Mouse (Mus musculus): ENCODE measurements around the gene Gm33543. TPM values are rescaled to one million over a fixed set of nuclear protein-coding genes. Genes with fewer than 3 reads are reported as not detected.

Gm33543 gene
- polyA plus RNA-seq (2015; fragmentation: Nextera tagmentation; extraction: Ambion mirVana) = not detected in 2 replicates

DNA sequence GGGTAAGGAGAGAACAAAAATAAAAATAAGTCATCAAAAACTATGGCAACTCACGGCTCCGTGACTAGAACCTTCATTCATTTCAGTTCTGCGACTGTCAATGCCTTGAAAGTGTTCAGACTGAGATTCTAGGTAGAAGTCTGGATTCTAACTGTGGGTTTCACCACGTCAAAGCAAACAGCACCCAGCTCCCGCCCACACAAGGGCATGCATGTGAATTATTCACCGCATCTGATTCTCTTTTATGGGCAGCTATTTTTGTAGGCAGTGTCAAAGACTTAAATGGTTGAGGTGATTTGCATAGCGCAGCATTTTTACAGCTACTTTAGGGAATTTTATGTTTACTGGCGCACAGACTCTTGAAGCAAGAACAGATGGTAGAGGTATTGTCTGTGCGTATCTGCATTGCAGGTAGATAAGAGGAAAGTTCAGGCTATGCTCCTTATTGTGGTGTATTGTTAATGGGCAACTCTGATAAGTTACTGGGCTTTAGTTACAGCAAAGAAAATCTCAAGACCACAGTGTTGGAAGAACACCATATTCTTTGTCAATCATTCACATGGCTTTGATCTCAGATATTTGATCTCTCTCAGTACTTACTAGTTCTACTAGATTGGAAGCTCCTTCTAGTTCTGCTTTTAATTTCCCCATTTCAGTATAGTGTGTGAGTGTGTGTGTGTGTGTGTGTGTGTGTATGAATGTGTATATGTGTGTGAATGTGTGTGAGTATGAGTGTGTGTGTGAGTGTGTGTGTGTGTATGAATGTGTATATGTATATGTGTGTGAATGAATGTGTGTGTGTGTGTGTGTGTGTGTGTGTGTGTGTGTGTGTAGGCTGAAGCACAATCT is at the start of gene Gm33543:
Gm33543 (minus strand) TSS at position 142 of the 849 bp plus-strand sequence.
- no peak for TF ChIP-seq CTCF (IDR thresholded peaks at IDR 0.05; ENCODE audit: low read depth)
- Histone ChIP-seq H3K4me2 (replicated peaks; ENCODE audit: low read depth) (no peak within 1 kb of the TSS), H3K4me3 (ENCODE audit: low read depth, low read length) (no peak within 1 kb of the TSS), H3K9ac (ENCODE audit: low read depth, low read length) (no peak within 1 kb of the TSS), H3K9me3 (ENCODE audit: control insufficient read depth) (no peaks in the 10 kb centered on the region), H3K36me3 (ENCODE audit: control insufficient read depth, insufficient read depth) (no peaks in the 10 kb centered on the region), H3K27me3 (replicated peaks; ENCODE audit: control insufficient read depth, insufficient read depth, low read length) (no peaks in the 10 kb centered on the region), H3K27ac (ENCODE audit: low read depth, low read length) (no peak within 1 kb of the TSS), H3K4me1 (replicated peaks; ENCODE audit: control insufficient read depth, insufficient read depth, low read length) (no peaks in the 10 kb centered on the region)
- WGBS = 64% methylated on average over 9 of the region's 9 CpGs
- ATAC-seq = no peak

DNA sequence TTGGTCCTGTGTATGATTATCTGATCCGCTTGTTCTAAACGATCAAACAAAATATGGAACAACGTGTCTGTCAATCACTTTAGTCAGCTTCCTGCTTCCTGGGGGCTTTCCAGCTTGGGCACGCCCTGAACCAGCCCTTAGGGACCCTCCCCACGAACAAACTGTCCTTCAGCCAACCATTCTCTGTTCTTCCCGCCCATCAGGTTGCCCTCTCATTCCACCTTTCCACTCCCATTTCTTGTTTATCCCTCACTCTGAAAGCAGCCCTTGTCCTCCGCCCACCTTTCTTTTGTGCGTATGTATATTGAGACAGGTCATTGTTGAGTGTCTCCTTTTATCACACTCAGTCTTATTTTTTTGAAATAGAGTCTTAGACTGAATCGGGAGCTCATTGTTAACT is 49.4 kb upstream of the Gm33543 start:
- Histone ChIP-seq H3K9ac (ENCODE audit: low read depth, low read length) (no peak overlapping the region), H3K9me3 (ENCODE audit: control insufficient read depth) (no peaks in the 10 kb centered on the region), H3K27me3 (replicated peaks; ENCODE audit: control insufficient read depth, insufficient read depth, low read length) (no peaks in the 10 kb centered on the region), H3K4me3 (ENCODE audit: low read depth, low read length) (no peak overlapping the region), H3K27ac (ENCODE audit: low read depth, low read length) (no peak overlapping the region), H3K4me1 (replicated peaks; ENCODE audit: control insufficient read depth, insufficient read depth, low read length) (no peaks in the 10 kb centered on the region), H3K36me3 (ENCODE audit: control insufficient read depth, insufficient read depth) (no peaks in the 10 kb centered on the region), H3K4me2 (replicated peaks; ENCODE audit: low read depth) (no peak overlapping the region)
- no peak for TF ChIP-seq CTCF (IDR thresholded peaks at IDR 0.05; ENCODE audit: low read depth)
- WGBS = 73% methylated on average over 9 of the region's 9 CpGs
- no peak for ATAC-seq

DNA sequence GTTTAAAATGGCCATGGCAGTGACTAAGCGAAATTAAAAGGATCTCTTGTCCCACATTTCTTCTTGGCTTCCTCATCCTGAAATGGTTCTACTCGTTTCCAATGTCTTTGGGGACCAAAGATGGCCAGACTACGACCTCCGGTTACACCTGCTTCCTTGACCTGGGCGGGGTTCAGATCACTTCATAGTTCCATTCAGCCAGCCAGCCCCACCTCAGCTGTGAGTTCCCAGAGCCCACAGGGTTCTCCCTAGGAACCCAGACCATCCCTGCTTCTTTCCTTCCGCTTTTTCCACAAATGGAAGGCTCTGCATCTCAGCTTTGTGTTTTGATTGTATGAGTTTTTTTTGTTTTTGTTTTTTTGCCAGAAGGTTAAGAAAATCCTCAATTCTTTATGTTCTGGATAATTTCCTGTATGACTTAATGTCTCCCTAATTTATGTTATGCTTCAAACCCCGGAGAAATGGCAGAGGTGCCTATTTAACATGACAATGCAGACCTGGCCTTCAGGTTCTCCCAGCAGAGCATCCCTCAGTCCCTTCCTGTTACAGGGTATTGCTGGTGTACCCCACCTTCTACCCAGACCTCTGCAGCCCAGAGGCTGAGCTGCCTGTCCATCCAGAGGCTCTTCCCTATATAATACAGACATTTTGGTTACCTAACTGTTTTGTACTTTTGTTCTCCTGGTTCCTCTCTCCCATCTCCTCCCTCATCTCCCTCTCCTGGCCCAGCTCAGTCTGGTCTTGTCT is 48.7 kb upstream of the Gm33543 start:
- Histone ChIP-seq H3K27me3 (replicated peaks; ENCODE audit: control insufficient read depth, insufficient read depth, low read length) (no peaks in the 10 kb centered on the region), H3K4me1 (replicated peaks; ENCODE audit: control insufficient read depth, insufficient read depth, low read length) (no peaks in the 10 kb centered on the region), H3K9ac (ENCODE audit: low read depth, low read length) (no peak overlapping the region), H3K4me3 (ENCODE audit: low read depth, low read length) (no peak overlapping the region), H3K9me3 (ENCODE audit: control insufficient read depth) (no peaks in the 10 kb centered on the region), H3K4me2 (replicated peaks; ENCODE audit: low read depth) (no peak overlapping the region), H3K27ac (ENCODE audit: low read depth, low read length) (no peak overlapping the region), H3K36me3 (ENCODE audit: control insufficient read depth, insufficient read depth) (no peaks in the 10 kb centered on the region)
- no peak for TF ChIP-seq CTCF (IDR thresholded peaks at IDR 0.05; ENCODE audit: low read depth)
- ATAC-seq = no peak
- WGBS = 68% methylated on average over 7 of the region's 7 CpGs

DNA sequence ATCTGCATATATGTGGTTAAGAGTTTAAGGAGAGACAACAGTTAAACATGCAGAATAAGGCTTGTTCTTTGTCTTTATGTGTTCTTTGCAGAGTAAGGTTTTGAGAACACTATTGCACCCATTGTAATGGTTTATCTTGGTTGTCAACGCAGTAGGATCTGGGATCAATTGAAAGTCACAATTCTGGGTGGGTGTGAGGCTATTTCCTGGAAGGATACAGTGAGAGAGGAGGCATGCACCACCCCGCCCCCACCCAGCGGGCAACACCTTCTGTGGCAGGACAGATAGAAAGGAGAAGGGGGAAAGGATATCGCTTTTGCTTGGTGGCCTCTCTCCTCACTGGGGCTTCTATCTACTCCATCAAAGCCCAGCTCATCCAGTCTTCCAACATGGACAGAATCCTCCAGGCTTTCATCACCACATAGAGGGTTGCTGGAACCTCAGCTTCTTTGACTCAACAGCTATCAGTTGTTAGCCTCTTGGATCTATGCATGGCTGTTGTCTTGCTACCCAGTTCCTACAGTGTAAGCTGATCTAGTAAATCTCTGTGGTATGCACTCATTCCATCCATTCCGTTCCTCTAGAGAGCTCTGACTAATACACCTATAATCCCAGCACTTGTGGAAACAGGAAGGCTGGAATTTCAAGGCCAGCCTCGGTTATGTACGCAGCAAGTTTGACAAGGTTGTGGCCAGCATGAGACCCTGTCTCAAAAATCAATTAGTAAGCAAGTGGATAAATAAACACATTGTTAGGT is 41.2 kb upstream of the Gm33543 start:
- ATAC-seq = no peak
- WGBS = 56% methylated on average over 7 of the region's 7 CpGs

DNA sequence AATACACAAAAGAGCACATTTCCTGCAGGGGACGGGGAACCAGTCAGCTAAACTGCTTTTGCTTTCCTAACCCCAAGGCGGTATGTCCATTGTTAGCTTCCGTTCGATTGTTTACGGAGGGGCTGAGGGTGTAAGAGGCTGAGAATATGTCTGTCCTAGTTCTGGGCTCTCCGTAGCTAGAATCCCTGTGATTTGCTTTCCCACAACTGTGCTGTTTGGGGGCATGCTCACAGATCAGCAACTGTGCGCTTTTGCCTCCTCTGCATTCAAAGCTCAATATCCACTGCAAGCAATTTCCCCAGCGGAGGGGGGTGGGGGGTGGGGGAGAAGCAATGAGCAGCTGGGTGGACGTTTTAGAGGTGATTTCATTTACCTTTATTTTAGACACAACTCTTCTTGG is 39.3 kb upstream of the Gm33543 start:
- WGBS = 44% methylated on average over 9 of the region's 9 CpGs
- Histone ChIP-seq H3K27ac (ENCODE audit: low read depth, low read length) (no peak overlapping the region), H3K4me3 (ENCODE audit: low read depth, low read length) (no peak overlapping the region), H3K36me3 (ENCODE audit: control insufficient read depth, insufficient read depth) (no peaks in the 10 kb centered on the region), H3K4me1 (replicated peaks; ENCODE audit: control insufficient read depth, insufficient read depth, low read length) (no peaks in the 10 kb centered on the region), H3K27me3 (replicated peaks; ENCODE audit: control insufficient read depth, insufficient read depth, low read length) (no peaks in the 10 kb centered on the region), H3K4me2 (replicated peaks; ENCODE audit: low read depth) (no peak overlapping the region), H3K9me3 (ENCODE audit: control insufficient read depth) (no peaks in the 10 kb centered on the region), H3K9ac (ENCODE audit: low read depth, low read length) (no peak overlapping the region)
- TF ChIP-seq CTCF (IDR thresholded peaks at IDR 0.05; ENCODE audit: low read depth) = no peak
- ATAC-seq = no peak

More for the DNA sequence above, 41.2 kb upstream of the Gm33543 start:
- TF ChIP-seq CTCF (IDR thresholded peaks at IDR 0.05; ENCODE audit: low read depth) = no peak
- H3K4me2 ChIP-seq (replicated peaks; ENCODE audit: low read depth) = no peak overlapping the region
- no peak overlapping the region for H3K9ac ChIP-seq (ENCODE audit: low read depth, low read length)
- H3K4me1 ChIP-seq (replicated peaks; ENCODE audit: control insufficient read depth, insufficient read depth, low read length) = no peaks in the 10 kb centered on the region
- no peaks in the 10 kb centered on the region for H3K9me3 ChIP-seq (ENCODE audit: control insufficient read depth)
- no peak overlapping the region for H3K4me3 ChIP-seq (ENCODE audit: low read depth, low read length)
- H3K27ac ChIP-seq (ENCODE audit: low read depth, low read length) = no peak overlapping the region
- no peaks in the 10 kb centered on the region for H3K27me3 ChIP-seq (replicated peaks; ENCODE audit: control insufficient read depth, insufficient read depth, low read length)
- no peaks in the 10 kb centered on the region for H3K36me3 ChIP-seq (ENCODE audit: control insufficient read depth, insufficient read depth)
